8 mouse cellular contexts compared by ENCODE assay signal in the genomic region with DNA sequence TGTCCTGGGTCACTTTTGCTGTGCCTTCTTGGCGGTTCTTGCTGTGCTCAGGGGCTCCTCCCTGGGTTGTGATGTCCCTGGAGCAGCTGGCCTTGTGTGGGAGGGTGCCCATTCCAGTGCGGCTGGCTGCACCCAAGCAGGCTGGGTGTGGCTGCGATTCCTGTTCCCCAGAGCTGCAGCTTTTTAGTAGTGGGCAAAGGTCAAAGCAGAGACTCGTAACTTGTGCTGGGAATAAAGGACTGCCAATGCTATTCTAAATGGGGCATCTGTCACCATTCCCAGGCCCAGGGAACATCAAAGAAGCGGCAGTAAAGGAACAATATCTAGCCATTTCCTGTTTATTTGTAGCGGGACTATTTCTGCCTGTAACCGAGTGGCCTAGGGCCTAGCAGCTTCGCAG.
DNase-seq lines count a peak whose midpoint lies in the region; ATAC-seq and TF ChIP-seq lines count a peak whose summit lies in the region.

No protein-coding gene starts in this region.

- H3K27ac ChIP-seq in limb, embryonic 15.5 days: 0 out of 2 replicates have a peak overlapping the region, but pooled peaks have one; percentile 11
- H3K27ac ChIP-seq in olfactory bulb, adult 2 months (ENCODE audit: insufficient read depth, low read depth, low read length): peak overlapping the region; percentile 2; the same call in 1 of the 2 replicates

- WGBS in limb, embryonic 15.5 days: 19% methylated on average over 8 of the region's 8 CpGs
- WGBS in olfactory bulb, adult 2 months: 62% methylated on average over 8 of the region's 8 CpGs

- ATAC-seq in limb, embryonic 15.5 days (ENCODE audit: insufficient number of reproducible peaks, low FRiP score, low TSS enrichment, low read depth): no peak
- ATAC-seq in CD4-positive, CD25-positive, alpha-beta regulatory T cell, adult 4 months: no peak

- H3K9me3 ChIP-seq in limb, embryonic 15.5 days: no peaks in the 10 kb centered on the region

- no peak for TF ChIP-seq CTCF in olfactory bulb, adult 2 months (IDR thresholded peaks at IDR 0.05; ENCODE audit: insufficient read depth, low read depth, low read length)

- TF ChIP-seq POLR2A in olfactory bulb, adult 2 months (IDR thresholded peaks at IDR 0.05; ENCODE audit: insufficient read depth, low read depth, low read length): no peak

- H3K4me1 ChIP-seq in limb, embryonic 15.5 days: 0 out of 2 replicates have a peak, but pooled peaks cover 3% of the 10 kb centered on the region
- peaks cover 8% of the 10 kb centered on the region for H3K4me1 ChIP-seq in olfactory bulb, adult 2 months (ENCODE audit: control insufficient read depth, insufficient read depth, low read length)

- no peak overlapping the region for H3K9ac ChIP-seq in limb, embryonic 15.5 days

- H3K27me3 ChIP-seq in limb, embryonic 15.5 days: no peaks in the 10 kb centered on the region

- DNase-seq in adrenal gland, postnatal 10 days: peak; percentile 34
- DNase-seq in adrenal gland, adult 18-20 months (ENCODE audit: low spot score in 2 of 2): no peak
- peak; percentile 27 for DNase-seq in brain, adult 2 months (ENCODE audit: low read depth, low spot score)
- DNase-seq in heart, postnatal 4 days: peak; percentile 14
- DNase-seq in cerebellum, adult 18-20 months: no peak

- H3K4me2 ChIP-seq in limb, embryonic 15.5 days: no peak overlapping the region

- H3K4me3 ChIP-seq in limb, embryonic 15.5 days: no peak overlapping the region
- no peak overlapping the region for H3K4me3 ChIP-seq in olfactory bulb, adult 2 months (ENCODE audit: insufficient read depth, low read depth, low read length)

- no peaks in the 10 kb centered on the region for H3K36me3 ChIP-seq in limb, embryonic 15.5 days

Comparison
In these comparisons a context has a peak if more than half of its experiments do, and no peak if none do; other contexts are left out.
1. DNase-seq: peak in adrenal gland, postnatal 10 days (single experiment), brain, adult 2 months (single experiment) and heart, postnatal 4 days (single experiment); none in adrenal gland, adult 18-20 months (0 of 2) and cerebellum, adult 18-20 months (0 of 2).